In genomic region chr14:54145743-54146741, GRCm38 (mm10) we compare ENCODE assay signal across 11 mouse cellular contexts.
DNase-seq lines count a peak whose midpoint lies in the region; ATAC-seq lines count a peak whose summit lies in the region.
"Had no signal": no experiment of that assay in that cellular context is flagged by ENCODE, and none has a peak within 500 bp of the region (broad histone marks: within the 10 kb centered on the region; RNA-seq: fewer than 3 reads in every experiment).

No protein-coding gene starts in this region.

- peaks cover 16% of the 10 kb centered on the region for H3K4me1 ChIP-seq in hindbrain, embryonic 13.5 days (replicated peaks)

- DNase-seq in heart, adult 11 months, result peak; percentile 73
- DNase-seq in heart, adult 9 months (ENCODE audit: low spot score in 2 of 2), result no peak
- DNase-seq in retina, postnatal 1 day, result peak; percentile 36
- DNase-seq in retina, embryonic 14.5 days (ENCODE audit: low spot score), result no peak
- DNase-seq in natural killer cell, adult 2 months (ENCODE audit: low spot score in 2 of 2), result peak; percentile 61 to 79
- no peak for DNase-seq in cerebellum, adult 11 months
- no peak for DNase-seq in right cerebral cortex, adult 18-20 months
- DNase-seq: B cell, adult 2 months; kidney, postnatal 4 days; lung, postnatal 14 days had no signal

- no peak overlapping the region for H3K4me2 ChIP-seq in hindbrain, embryonic 13.5 days

- H3K9ac ChIP-seq in hindbrain, embryonic 13.5 days, result no peak overlapping the region

- no peaks in the 10 kb centered on the region for H3K9me3 ChIP-seq in hindbrain, embryonic 13.5 days

- H3K36me3 ChIP-seq in hindbrain, embryonic 13.5 days, result no peaks in the 10 kb centered on the region

- H3K27ac ChIP-seq in hindbrain, embryonic 13.5 days, result peak overlapping the region; percentile 31; the same call in 1 of the 2 replicates

- WGBS in hindbrain, embryonic 13.5 days, result 34% methylated on average over 11 of the region's 11 CpGs

- H3K27me3 ChIP-seq in hindbrain, embryonic 13.5 days, result no peaks in the 10 kb centered on the region

- ATAC-seq in hindbrain, embryonic 13.5 days (ENCODE audit: low FRiP score), result peak; percentile 52; the same call in 1 of the 2 replicates

- H3K4me3 ChIP-seq in hindbrain, embryonic 13.5 days, result no peak overlapping the region

Comparison
In these comparisons a context has a peak if more than half of its experiments do, and no peak if none do; other contexts are left out.
1. DNase-seq: peak in heart, adult 11 months (single experiment), retina, postnatal 1 day (single experiment) and natural killer cell, adult 2 months (2 of 2); none in heart, adult 9 months (0 of 2), retina, embryonic 14.5 days (single experiment), cerebellum, adult 11 months (single experiment) and right cerebral cortex, adult 18-20 months (single experiment).